Mouse (Mus musculus) brain, embryonic 18.5 days (tissue): ENCODE measurements at regions not wholly inside any gene's neighbourhood (a gene's known extent, or its start where the extent isn't known, plus 50 kb on each side); places are given as distances from the start of the nearest gene placed in this dataset.

Experiments
- DNase-seq: peaks from one replicate; pipeline ENCODE4 v3.0.0-alpha.2; 2012; ENCODE audit warnings: low read depth, low spot score

GRCm38 (mm10) chr10:66931505-66931904 lies 164.4 kb upstream of the Jmjd1c start:
- no peak for DNase-seq

GRCm38 (mm10) chr10:66932544-66932943 lies 163.4 kb upstream of the Jmjd1c start:
- no peak for DNase-seq

GRCm38 (mm10) chr10:66933689-66934088 lies 162.2 kb upstream of the Jmjd1c start:
- DNase-seq: no peak

DNA sequence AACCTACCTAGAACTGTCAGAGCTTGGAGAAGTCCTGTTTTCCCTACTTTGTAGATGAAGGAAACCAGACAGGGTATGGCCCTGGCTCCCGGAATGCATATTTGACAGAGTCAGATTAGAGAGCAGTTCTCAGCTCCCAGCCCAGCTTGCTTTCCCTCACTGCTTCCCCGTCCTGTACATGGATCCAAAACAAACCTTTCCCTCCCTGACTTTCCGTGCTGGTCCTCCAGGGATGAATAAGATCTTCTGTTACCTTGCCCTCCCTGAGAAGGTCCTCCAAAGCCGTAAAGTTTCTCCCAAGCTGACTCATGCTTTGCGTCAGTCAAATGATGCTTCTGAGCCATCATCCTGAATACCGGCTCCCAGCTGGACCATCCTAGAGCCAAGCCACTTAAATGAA lies 160.2 kb upstream of the Jmjd1c start:
- DNase-seq: no peak

GRCm38 (mm10) chr10:66937116-66937515 lies 158.8 kb upstream of the Jmjd1c start:
- no peak for DNase-seq

GRCm38 (mm10) chr10:66940368-66940767 lies 155.6 kb upstream of the Jmjd1c start:
- DNase-seq: no peak

DNA sequence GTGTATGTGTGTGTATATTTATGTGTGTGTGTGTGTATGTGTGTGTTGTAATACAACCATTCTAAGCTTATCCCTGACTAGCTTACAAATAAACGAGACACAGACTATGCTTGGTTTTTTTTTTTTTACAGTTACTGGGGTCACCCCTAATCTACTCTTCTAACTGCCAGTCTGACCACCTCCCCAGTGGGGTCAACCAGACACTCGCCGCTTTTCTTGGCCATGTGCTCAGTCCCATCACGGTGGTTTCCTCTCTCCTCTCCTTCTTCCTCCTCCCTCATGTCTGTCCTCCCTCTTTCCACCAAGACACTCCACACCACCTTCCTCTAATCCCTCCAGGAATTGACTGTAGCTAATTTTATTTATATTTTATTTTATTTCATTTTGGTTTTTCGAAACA lies 155.0 kb upstream of the Jmjd1c start:
- DNase-seq: no peak

DNA sequence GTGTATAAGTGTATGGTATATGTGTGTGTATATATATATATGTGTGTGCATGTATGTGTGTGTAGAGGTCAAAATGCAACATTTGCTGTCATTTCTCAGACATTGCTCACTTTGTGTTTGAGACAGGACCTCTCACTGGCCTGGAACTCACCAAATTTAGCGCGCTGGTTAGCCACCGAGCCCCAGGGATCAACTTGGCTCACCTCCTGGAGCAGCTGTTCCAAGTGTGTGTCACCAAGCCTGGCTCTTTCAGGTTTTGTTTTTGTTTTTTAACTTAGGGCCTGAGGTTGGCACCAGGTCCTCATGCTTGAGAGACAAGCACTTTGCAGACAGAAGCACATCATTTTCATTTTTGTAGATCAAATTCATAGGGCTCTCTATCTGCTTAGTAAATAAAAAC lies 154.0 kb upstream of the Jmjd1c start:
- DNase-seq: no peak

DNA sequence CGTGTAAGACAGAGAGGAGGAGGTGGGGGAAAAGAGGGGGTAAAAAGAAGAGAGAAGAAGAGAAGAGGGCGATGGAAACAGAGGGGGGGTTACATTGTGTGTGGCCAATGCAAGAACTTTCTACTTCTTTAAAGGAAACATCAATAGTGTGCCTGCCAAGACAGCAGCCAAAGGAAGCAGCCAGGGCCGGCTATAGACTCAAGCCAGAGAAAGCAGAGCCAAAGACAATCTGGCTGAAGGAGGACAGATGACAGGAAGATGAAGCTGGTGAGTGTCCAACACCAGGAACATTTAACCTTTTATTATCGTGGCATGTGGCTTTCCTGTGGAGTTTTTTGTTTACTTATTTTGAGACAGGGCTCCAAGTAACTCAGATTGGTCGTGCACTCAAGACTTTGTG lies 152.1 kb upstream of the Jmjd1c start:
- no peak for DNase-seq

DNA sequence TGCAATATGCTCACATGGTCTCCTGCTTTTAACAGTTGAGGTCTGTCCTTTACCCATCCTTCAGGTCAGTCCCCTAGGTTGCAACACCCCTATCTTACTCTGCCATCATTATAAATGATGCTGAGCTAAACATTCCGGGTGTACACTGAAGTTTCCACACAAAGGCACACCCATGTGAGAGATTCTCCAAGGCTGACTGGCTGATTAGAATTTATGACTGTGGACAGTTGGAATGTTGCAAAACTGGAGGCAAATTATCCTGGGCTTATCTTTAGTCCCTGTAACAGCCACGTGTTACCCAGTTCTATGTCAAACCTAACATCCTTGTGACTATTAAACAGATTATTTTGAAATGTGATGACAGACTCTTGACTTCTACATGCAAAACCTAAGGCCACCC lies 149.8 kb upstream of the Jmjd1c start:
- no peak for DNase-seq

DNA sequence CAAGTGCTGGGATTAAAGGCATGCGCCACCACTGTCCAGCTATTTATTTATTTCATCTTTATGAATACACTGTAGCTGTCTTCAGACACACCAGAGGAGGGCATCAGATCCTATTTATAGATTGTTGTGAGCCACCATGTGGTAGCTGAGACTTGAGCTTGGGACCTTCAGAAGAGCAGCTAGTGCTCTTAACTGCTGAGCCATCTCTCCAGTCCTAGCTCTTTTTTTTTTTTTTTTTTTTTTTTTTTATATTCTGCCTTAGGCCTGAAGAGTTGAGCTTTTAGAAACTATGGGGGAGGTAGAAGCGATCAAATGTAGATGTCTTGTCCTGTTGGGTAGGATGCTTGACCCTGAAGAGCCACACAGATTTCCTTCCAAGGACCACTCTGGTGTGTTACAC lies 147.6 kb upstream of the Jmjd1c start:
- DNase-seq: no peak

GRCm38 (mm10) chr10:66950441-66950840 lies 145.5 kb upstream of the Jmjd1c start:
- no peak for DNase-seq

GRCm38 (mm10) chr10:66951231-66951822 lies 144.6 kb upstream of the Jmjd1c start:
- no peak for DNase-seq

DNA sequence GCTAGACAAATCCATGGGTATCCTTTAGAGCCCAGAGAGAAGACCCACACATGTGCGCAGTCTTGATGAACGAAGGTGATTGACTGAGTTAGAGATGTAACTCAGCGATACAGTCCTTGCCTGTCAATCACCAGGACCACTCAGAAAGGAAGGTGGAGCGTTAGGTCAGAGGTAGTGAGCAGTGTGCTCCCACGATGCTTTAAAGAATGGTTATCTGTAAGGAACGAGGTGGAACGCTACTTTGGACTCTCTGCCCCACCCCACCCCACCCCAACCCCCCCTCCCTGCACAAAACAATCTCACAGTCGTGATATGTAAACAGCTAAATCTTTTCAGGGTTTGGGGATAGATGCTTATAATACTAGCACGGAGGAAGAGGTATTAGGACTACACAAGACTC lies 144.0 kb upstream of the Jmjd1c start:
- DNase-seq: no peak

GRCm38 (mm10) chr10:66953248-66953975 lies 142.5 kb upstream of the Jmjd1c start:
- DNase-seq: no peak

GRCm38 (mm10) chr10:66953976-66954505 lies 141.9 kb upstream of the Jmjd1c start:
- DNase-seq: no peak

- no peak for DNase-seq
Measured at GRCm38 (mm10) chr10:66955430-66955829, 140.5 kb upstream of the Jmjd1c start.

DNA sequence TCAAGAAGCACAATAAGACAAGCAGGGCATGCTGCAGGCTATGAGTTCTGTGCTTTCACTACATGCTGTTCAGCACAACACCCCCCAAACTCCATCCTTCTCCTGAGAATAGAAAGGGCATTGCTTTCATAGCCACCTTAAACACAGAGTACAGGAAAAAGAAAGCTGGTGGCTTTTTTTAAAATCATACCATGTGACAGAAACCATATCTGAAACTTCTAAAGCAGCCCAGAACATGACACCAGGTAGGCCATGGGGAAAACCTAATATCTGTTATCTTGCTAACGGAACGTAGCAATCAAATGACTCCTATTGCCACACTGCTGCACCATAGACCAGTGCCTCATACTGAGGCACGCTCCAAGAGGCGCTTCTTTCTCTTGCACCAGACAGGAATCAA lies 139.3 kb upstream of the Jmjd1c start:
- DNase-seq: no peak

DNA sequence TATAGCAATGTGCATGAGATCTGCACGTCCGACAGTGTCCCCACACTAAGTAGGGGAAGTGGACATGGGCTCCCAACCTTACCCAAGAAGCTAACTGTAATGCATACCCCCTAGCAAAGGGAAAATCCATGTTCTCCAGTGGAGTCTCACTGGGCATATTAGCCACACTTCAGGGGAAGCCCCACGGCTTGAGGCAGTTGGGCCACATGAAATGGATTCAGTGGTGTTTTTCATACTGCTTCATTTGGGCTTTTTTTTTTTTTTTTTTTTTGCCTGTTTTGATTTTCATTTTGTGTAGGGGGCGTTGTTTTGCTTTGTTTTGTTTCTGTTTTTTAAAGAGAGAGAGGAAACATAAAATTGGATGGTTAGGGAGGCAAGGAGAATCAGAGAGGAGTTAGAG lies 138.6 kb upstream of the Jmjd1c start:
- DNase-seq: no peak
